Mouse (Mus musculus): ENCODE data around the gene Adcy6. TPM values are rescaled to one million over a fixed set of nuclear protein-coding genes. Genes with fewer than 3 reads are reported as not detected.
A peak's percentile ranks its signal among the peaks of the same experiment; 100 is the strongest.

Gene Adcy6
- 10 to 100 TPM; 55.1 to 56.6 TPM for total RNA-seq (2021)

DNA sequence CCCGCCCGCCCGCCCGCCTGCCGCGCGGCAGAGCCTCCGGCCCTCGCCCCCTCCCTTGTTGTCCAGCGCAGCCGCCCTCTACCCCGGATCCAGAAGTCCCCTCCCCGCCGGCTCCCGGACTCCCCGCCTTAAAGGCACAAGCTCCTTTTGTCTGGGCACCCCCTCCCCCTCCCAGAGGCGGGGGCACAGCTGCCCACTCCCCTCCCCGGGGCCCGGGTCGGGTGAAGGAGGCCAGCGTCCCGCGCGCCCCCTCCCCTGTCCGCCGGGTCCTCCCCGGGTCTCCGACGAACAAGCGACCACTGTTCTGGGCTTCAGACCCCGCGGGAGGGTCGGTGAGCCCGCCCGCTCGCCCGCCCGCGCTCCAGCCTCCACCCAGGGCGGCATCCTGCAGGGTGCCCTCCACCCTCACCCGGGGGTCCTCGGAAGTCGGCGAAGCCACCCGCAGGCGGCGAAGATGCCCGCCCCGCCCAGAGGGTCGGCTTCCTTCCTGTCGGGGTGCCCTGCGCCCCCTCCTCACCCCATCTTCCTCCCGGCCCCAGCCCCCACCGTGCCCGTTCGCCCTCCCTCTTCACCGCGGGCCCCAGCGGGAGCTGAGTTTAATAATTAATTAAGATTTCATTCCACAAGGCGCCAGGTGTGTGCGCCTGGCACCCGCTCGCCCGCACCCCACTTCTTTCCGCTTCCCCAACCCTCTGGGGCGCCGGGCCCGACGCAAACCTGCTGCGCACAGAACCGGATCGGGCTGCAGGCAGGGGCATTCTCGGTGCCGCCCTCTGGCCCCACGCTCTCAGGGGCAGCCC is at the start of gene Adcy6:
Gene Adcy6, minus strand, starts transcription at position 746 of the 800 bp plus-strand sequence.
- peak; percentile 90 for DNase-seq
- intact Hi-C loops (cut with DNase I), result no loop called here

DNA sequence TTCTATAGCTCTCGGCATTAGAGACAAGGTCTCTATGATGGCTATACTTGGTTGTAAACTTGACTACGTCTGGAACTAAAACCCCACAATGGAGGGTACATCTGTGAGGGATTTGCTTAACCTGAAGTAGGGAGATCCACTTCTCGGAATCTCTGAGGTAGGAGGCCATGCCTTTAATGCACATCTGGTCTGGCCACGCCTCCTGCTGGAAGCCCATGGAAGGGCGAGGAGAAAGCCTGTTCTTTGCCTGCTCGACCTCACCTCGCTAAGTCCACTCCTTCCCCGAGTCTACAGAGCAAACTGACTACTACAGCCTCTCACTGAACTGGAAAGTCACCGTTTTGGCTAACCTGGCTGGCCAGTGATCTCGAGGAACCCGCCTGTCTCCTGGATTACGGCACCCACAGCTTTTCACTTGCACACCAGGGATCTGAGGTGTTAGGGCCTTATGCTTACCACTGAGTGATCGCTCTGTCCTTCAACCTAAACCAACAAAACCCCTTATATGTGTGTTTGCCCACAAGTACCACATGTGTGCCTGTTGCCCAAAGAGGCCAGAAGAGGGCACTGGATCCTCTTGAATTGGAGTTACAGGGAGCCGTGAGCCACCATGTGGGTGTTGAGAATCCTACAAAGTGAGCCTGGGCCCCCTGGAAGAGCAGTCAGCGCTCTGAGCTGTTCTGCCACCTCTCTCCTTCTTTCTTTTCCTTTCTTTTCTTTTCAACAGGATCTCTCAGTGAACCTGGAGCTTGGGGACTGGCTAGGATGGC is 47.3 kb upstream of the Adcy6 start:
- intact Hi-C loops (cut with DNase I), result no loop called here

DNA sequence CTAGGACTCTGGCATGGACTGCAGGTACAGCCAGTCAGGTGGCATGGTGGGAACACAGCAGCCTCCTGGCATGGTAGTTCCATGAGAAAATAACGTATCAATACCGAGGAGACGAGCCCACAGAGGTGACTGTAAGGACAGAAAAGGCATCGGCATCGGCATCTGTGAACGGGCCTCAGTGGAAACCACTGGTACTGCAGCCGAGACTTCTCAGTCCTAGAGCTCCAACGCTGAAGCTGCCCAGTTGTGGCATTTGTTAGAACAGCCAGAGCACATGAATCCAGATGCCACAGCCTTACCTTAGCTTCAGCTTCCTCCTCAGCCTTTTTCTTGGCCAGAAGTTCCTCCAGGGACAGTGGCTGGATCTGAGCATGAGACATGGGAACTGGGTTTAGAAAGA is 42.3 kb upstream of the Adcy6 start:
- intact Hi-C loops (cut with DNase I), result no loop called here
- DNase-seq, result no peak

More for the DNA sequence above, 47.3 kb upstream of the Adcy6 start:
- no peak for DNase-seq

DNA sequence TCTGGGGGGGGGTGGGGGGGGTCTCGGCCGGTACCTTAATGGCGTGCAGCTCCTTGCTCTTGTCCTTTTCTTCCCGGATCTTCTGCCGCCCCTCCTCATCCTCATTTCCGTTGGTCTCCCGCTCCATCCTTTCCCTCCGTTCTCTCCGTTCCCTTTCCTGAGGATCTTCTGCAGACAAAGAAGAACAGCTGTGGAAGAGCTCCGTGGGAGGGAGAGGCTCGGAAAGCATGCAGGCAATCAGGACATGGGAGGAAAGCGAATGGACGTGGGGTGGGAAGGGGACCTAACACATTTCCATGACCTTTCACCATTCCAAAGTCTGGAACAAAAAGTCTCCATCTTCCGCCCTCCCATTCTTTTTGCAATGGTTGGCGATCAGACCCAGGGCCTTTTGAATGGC is 41.6 kb upstream of the Adcy6 start:
- no peak for DNase-seq
- intact Hi-C loops (cut with DNase I), result no loop called here

DNA sequence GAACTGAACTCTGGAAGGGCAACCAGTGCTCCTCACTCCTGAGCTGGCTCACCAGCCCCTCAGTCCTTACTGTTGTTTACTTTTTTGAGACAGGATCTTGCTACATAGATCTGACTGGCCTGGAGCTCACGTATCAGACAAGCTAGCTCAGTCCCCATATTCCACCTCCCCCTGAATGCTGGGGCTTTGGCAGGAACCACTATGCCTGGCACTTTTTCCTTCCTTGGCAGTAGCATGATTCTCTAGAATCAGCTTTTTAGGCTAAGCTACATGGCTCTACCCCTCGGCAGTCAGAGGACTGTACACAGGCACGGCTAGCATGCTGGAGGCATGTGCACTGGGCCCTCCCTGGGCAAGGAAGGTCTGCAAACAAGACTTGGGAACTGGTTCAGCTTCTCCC is 38.2 kb upstream of the Adcy6 start:
- DNase-seq, result no peak
- intact Hi-C loops (cut with DNase I), result no loop called here

DNA sequence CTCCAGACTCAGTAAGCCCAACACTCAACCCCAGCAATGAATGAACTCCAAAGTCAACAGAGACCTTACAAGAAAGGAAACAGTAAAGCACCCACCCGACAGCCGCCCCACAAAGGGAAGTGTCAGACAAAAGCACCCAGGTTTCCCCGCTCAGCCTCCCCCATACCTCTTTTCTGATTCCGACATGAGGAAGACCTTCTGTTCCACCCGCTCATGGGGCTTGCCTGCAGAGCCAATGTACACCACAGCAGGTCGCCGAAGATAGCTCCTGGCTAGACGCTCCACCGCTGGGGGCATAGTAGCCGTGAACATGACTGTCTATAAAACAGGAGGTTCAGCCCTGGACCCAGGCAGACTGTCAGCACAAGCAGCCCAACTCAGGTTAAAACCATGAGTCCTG is 37.4 kb upstream of the Adcy6 start:
- DNase-seq, result no peak
- intact Hi-C loops (cut with DNase I), result no loop called here

DNA sequence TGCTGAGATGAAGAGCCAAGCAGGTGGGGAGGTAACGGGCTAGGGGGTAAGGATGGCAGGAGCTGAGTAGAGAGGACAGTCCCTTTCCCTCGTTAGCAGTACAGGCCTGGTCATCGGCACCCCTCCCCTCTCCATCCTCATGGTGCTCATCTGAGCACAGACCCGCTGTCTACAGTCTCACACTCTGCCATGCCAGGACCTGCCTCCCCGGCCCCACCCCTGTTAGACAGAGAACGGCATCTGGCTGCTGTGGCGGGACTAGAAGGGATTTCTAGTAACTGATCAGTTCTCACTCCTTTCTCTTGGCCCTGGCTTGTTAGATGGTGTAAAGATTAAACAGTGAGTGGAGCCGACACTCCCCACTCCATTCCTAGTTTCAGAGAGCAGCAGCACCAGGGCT is 36.9 kb upstream of the Adcy6 start:
- intact Hi-C loops (cut with DNase I), result no loop called here
- no peak for DNase-seq

DNA sequence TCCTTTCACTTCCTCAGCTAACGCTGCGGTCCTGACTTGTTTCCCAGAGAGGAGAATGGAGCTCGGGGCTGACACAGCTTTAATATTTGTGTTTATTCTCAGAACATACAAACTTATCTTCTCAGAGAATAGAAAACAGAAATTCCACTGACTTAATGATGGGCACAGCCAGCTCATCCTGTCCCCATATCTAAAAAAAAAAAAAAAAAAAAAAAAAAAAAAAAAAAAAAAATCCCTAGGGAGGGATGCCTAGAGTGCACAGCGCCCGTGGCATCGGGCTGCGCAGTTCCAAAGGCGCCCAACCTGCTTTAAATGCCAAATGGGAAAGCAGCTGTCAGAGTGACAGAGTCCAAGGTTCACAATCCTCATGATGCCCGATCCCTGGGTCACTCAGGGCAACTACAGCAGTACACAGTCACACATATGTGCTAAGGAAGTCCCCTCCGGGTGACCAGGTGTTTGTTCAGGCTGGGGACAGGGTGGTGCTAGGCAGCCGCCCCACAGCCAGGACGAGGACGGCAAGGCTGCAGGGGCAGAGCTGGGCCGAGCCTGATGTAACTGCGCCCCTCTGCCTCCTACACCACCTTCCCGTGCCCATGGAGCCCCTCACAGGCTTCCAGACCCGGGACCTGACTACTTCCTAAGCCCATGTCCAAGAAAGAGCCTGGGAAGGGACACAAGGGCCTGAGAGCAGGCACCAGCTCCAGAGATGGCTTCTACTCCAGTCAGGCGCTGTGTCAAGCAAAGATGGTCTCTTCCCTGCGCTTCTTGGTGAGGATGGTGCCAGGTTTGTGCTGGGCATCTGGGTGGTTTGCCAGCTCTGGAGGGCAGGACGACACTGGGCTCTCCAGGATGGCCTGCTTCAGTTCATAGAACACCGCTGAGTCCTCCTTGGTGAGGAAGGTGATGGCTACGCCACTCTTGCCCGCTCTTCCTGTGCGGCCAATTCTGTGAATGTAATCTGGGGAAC is 35.5 kb upstream of the Adcy6 start:
- DNase-seq, result no peak
- intact Hi-C loops (cut with DNase I), result no loop called here

DNA sequence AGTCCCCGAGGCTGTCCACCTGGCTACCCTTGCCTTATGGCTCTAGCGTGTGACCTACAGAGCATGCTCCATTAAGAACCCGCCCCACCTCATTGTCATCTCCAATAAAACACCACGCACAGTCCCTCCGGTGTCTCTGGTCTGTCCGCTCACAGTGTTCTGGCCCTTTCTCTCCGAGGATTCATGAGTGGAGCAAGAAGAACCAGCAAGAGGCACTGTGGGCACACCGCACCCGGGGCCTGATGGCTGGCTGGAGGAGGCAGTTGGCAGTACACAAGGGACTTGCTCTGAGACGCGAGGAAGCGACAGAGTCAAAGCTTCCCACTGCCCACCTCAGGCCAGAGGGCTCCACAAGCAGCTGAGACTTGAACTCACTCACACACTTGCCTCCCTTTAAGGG is 34.5 kb upstream of the Adcy6 start:
- DNase-seq, result no peak
- intact Hi-C loops (cut with DNase I), result no loop called here

DNA sequence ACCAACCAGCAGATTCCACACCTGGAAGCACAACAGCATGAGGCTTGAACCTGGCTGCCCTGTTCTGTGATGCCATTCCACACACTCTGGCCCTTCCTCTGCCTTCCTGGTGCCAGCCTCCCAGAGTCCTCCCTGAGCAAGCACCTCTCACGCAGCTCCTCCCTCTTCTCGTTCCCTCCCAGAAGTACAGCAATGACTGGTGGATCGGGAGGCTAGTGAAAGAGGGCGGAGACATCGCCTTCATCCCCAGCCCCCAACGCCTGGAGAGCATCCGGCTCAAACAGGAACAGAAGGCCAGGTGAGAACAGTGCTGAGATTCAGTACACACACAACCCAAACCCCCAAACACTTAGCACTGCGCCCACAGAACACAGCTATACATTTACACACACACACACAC is 30.3 kb upstream of the Adcy6 start:
- intact Hi-C loops (cut with DNase I), result no loop called here
- DNase-seq, result no peak

DNA sequence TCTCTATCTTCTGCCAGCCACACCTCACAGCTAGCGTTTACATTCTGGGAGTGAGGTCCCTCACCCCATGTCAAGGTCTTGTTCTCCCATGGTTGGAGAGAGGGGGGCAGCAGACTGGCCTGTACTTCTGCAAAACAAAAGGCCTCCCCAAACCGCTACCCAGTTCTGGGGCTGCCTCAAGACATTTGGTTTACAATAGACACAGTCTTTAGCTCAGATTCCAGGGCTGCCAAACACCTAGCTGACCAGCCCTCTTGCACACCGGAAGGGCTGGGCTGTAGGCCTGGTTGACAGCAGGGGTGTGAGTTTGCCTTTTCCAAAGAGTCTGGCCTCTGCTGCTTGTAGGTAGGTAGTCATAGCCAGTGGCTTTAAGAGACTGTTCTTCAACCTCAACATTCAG is 27.3 kb upstream of the Adcy6 start:
- intact Hi-C loops (cut with DNase I), result no loop called here
- DNase-seq, result no peak

DNA sequence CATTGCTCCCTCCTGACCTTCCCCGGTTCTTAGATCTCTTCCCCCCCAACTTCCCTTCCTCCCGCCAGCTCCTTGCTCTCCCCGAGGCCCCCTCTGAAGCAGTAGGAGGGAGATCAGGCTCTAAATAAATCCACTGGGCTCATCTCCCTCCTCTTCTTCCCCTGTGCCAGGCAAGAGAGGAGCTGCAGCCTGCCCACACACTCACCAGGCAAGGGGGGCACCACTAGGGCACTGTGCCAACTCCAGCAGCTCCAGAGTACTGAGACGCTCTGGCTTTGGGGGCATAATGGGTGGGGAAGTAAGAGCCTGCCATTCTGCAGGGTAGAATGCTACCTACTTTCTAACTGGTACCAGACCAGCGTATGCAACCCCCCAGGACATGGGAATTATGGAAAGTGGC is 26.6 kb upstream of the Adcy6 start:
- DNase-seq, result peak; percentile 81
- intact Hi-C loops (cut with DNase I), result no loop called here

DNA sequence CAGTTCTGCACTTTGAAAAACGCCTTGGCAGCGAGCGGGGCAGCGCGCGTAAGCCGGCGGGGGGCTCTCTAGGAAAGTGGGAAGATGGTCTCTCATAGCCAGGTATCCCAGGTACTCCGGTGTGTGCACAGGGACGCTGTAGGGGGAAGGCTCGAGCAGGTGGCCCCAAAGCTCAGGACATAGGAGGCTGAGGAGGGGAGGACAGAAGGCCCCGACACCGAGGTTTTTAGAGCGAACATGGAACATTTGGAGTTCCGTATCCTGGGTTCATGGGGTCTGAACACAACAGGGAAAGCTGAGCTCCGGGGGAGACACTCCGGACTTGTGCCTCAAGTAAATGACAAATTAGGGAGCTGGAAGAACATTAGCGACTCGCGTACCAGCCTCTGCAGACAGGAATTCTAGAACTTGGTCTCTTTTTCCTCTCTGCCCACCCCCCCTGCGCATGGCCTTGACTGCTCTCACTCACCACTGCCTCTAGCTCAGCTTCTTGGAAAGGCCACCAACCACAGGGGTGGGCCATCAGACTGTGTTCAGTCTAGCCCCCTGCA is 25.5 kb upstream of the Adcy6 start:
- intact Hi-C loops (cut with DNase I), result no loop called here
- DNase-seq, result peak; percentile 39

DNA sequence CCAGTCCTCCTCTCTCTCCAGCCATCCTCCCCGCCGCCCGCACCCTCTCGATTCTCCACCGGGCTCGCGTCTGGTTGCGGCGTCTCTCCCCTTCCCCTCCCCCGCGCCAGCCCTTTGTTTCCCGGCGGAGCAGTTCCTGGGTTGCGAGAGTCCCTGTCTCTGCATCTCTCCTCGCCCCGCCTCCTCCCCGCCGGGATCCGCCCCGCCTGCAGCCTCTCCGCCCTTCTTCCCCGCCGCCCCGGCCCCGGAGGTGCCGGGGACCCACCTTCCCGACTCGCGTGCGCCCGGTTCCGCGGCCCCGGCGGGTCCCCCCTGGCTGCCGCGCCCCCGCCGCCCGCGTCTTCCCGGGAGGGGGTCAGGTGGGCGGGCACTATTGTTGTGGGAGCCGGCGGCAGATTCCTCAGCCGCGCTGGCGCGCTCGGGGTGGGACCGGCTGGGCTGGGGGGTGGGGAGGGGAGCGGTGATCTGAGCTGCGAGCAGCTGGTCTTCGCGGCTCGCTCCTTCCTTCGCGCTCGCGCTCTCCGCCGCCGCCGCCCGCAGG is 24.7 kb upstream of the Adcy6 start:
- peak; percentile 86 for DNase-seq
- intact Hi-C loops (cut with DNase I), result no loop called here

DNA sequence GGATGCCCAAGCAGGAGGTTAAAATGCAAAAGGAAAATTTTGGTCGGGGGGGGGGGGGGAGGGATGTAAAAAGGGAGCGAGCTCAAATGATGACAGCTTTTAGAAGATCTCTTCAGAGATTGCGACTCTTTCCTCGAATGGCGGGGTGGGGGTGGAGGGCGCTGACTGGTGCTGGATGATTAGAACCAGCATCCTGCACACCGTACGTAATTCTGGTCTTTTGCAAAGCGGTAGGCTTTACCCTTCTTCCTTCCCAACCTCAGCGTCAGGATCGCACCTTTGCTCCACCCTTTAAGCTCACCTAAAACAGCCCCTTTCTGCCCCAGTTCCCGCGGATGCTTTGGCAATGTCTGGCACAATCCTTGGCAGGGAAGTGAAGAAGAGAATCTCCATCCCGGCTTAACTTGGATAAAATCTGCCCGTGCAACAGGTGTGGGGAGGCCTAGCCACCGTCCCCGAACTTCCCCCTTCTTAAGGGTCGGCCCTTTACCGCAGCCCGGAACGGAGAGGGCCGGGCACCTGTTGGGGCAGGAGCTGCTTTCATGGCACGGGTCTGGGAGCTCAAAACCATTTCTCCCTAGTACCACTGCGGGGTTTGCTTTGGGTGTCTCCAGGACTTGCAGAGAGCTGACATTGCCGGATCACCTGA is 24.1 kb upstream of the Adcy6 start:
- no peak for DNase-seq
- intact Hi-C loops (cut with DNase I), result no loop called here

DNA sequence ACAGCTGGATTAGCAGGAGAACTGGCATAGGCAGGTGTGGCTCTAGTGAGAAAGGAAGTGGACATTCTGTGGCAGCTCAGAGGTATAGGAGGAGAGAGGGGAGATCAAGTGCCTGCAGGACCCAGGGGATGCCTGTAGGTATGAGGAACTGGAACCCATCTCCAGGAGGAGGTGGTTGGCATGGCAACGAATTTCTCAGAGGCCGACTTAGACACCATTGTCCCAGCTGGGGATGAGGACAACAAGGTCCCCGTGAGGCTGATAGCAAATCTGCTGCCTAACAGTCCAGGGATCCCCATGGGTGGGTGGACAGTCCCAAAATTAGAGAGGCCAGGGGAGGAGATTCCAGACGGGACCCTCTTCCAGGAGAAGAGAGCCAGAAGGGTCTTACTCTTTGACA is 23.0 kb upstream of the Adcy6 start:
- DNase-seq, result no peak
- intact Hi-C loops (cut with DNase I), result no loop called here

DNA sequence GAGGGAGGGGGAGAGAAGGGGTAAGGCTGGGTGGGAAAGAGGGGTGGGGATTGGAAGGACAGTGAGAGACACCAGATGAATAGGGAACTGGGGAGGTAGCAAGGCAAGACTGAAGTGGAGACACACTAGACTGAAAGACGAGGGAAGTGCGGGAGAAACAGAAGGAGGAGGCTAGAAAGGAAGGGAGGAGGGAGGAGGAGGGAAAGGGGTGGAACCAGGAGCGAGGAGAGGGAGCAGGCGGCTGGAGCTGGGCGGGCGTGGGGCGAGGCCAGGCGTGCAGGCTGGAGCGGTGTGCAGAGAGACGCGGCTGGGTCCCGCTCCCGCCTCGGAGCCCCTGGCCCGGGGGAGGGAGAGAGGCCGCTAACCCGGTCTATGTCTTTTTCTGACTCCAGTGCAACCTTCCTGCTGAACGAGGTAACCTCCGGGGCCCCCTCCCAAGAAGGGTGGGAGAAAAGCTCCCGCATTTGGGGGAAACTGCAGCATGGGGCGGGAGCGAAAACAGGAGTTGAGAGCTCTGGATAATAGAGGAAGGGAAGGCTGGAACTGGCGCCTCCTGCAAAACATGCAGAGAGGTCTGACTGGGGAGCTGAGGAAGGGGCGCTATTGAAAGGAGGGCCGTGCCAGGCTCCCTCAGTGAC is 22.4 kb upstream of the Adcy6 start:
- intact Hi-C loops (cut with DNase I), result no loop called here
- peak; percentile 54 for DNase-seq

DNA sequence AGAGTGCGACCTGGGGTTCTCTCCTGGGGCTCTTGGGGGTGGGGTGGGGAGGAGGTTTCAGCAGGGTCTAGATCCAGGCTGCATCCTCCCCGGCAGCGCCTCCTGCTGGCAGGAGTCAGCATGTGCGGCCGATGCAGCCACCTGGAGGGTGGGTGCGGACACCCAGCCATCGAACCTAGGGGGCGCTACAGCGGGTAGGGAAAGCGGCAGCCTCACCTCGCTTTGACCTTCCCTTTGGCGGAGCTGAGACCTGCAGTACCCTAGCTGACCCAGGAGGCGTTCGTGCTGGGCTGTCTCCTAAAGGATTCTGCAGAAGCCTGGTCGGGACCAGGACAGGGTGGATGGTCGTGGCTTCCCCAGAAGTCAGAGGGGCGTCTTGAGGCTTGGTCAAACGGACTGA is 21.6 kb upstream of the Adcy6 start:
- intact Hi-C loops (cut with DNase I), result no loop called here
- peak; percentile 83 for DNase-seq

DNA sequence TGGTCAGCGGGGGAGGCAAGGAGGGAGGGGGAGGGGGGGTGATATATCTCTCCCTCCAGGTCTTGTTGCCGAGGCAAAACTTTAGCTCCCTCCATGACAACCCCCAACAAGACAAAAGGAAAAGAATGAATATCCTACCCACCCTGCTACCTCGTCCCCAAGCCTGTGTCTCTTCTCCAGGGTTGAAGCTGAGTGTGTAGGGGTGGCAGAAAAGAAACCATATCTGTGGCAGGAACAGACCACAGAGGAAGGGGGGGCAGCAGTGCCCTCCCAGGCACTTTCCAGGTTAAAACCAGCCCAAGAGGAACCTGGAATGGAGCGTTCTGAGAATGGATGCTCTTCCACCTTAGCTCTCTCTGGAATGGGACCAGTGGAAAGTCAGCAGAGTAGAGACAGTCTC is 20.7 kb upstream of the Adcy6 start, which contains the start of gene Cacnb3:
Gene Cacnb3, plus strand, starts transcription at position 301 of the 400 bp plus-strand sequence.
- DNase-seq, result no peak
- intact Hi-C loops (cut with DNase I), result no loop called here

Measured in left cerebral cortex, postnatal 4 days (tissue).